Mouse (Mus musculus): ENCODE data around the gene Rbks.
"Not testable (repeated sequence)": the region's sequence is repeated elsewhere in the genome, so short reads cannot be mapped to it uniquely, and the experiment has no call there.

The Rbks gene

GRCm38 (mm10) chr5:31589711-31590319, 107.6 kb downstream of the Rbks start:
- no peak for ATAC-seq (ENCODE audit: insufficient number of reproducible peaks, low FRiP score, low TSS enrichment)

DNA sequence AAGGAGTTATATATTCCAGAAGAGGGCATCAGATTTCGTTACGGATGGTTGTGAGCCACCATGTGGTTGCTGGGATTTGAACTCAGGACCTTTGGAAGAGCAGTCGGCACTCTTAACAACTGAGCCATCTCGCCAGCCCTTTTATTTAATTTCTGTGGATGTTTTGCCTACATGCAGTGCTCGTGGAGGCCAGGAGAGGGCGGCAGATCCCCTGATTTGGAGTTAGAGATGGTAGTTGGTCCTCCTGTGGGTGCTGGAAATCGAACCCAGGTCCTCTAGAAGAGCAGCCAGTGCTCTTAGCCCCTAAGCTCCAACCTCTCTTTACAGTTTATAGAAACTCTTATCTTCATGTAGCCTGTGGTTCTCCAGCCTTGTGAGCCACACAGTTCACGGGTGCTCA, 108.8 kb downstream of the Rbks start:
- ATAC-seq (ENCODE audit: insufficient number of reproducible peaks, low FRiP score, low TSS enrichment) = not testable (repeated sequence)

DNA sequence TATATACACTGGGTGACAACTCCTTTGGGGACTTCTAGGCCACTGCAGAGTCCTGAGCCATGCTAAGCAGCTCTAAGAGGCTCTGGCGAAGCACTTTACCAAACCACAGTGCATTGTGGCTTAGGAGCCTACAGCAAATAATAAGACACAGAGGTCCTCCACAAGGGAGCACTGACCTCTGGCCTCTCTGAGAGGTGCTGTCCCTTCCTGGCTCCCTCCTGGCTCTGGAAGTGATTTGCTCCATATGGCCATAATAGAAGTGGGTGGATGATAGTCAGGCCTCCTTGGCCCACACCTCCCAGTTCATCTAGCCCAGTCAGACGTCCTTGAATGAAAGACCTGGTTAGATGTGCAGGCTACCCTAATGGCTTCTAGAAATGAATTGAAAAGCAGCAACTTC, 109.4 kb downstream of the Rbks start:
- ATAC-seq (ENCODE audit: insufficient number of reproducible peaks, low FRiP score, low TSS enrichment) = no peak

- no peak for ATAC-seq (ENCODE audit: insufficient number of reproducible peaks, low FRiP score, low TSS enrichment)
Observed at GRCm38 (mm10) chr5:31585526-31585925, 111.9 kb downstream of the Rbks start.

GRCm38 (mm10) chr5:31583261-31583660, 114.2 kb downstream of the Rbks start:
- no peak for ATAC-seq (ENCODE audit: insufficient number of reproducible peaks, low FRiP score, low TSS enrichment)

- no peak for ATAC-seq (ENCODE audit: insufficient number of reproducible peaks, low FRiP score, low TSS enrichment)
Observed at GRCm38 (mm10) chr5:31581932-31582331, 115.5 kb downstream of the Rbks start.

DNA sequence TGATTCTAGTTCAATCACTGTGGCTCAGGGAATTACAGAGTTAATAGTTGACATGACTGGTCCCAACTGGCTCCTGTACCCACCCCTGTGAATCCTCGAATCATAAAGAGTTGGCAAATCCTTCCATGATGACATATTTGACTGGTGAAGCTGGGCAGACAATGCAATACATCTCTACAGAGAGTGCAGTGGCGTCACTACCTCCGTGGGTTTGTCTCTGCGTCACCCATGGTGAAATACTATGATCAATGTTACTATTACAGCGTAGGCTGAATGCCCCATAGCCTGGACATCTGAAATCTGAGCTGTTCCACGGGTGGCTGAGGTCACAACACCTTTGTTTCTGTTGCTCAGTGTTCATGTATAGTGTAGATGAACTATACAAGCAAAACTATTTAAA, 116.2 kb downstream of the Rbks start:
- ATAC-seq (ENCODE audit: insufficient number of reproducible peaks, low FRiP score, low TSS enrichment) = no peak

DNA sequence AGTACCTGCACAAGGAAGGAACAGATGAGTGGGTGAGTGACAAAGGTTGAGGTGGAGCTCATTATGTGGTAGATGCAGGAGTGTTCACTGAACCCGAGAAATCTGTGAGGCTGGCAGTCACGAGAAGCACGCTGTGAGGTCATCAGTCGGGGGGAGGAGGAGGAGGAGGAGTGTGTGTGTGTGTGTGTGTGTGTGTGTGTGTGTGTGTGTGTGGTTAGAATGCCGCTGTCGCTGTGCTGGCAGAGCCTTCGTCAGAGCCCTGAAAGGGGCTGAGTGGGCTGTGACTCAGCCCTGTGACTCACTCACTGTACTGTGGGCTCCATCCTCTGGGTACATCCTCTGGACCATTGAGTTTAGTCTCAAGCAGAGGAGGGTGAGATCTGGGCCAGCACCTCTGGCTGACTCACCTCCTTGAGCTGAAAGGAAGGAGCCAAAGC, 120.9 kb downstream of the Rbks start:
- no peak for ATAC-seq (ENCODE audit: insufficient number of reproducible peaks, low FRiP score, low TSS enrichment)
